Mouse (Mus musculus) intestine, embryonic 14.5 days (tissue): Measurements from ENCODE around the gene Fhad1. TPM values are rescaled to one million over a fixed set of nuclear protein-coding genes. Genes with fewer than 3 reads are reported as not detected.

ENCODE experiments used
- ATAC-seq: fragments of 200-750 bp; cut with Nextera tagmentation; replicated peaks from 2 replicates; pipeline ENCODE4 v1.8.0; 2017; ENCODE audit warnings: low read depth, moderate number of reproducible peaks, moderate TSS enrichment, moderate library complexity; ENCODE audit not compliant: low FRiP score, low TSS enrichment
- DNase-seq: peaks from one replicate; pipeline ENCODE4 v3.0.0-alpha.2; 2018; ENCODE audit warnings: low spot score
- H3K27ac ChIP-seq: fragments of 300-500 bp; sonication (generic); 2 replicates; pipeline ENCODE4 v1.5.1; 2014; ENCODE audit warnings: low read depth, mild to moderate bottlenecking, control low read depth
- H3K27me3 ChIP-seq: fragments of 300-500 bp; sonication (generic); replicated peaks from 2 replicates; pipeline ENCODE4 v1.6.1; 2014; ENCODE audit warnings: low read length, control low read depth; ENCODE audit not compliant: control insufficient read depth, insufficient read depth
- H3K36me3 ChIP-seq: fragments of 300-500 bp; sonication (generic); 2 replicates; pipeline ENCODE4 v1.6.1; 2014; ENCODE audit warnings: low read length, control low read depth; ENCODE audit not compliant: control insufficient read depth, insufficient read depth
- H3K4me1 ChIP-seq: fragments of 300-500 bp; sonication (generic); replicated peaks from 2 replicates; pipeline ENCODE4 v1.6.1; 2014; ENCODE audit warnings: low read length, control low read depth, mixed read lengths; ENCODE audit not compliant: control insufficient read depth, insufficient read depth
- H3K4me2 ChIP-seq: fragments of 300-500 bp; sonication (generic); 2 replicates; pipeline ENCODE4 v1.6.1; 2014; ENCODE audit warnings: low read length
- H3K4me3 ChIP-seq: fragments of 300-500 bp; sonication (generic); 2 replicates; pipeline ENCODE4 v1.5.1; 2014; ENCODE audit warnings: low read depth, low read length, control low read depth, mixed read lengths
- H3K9ac ChIP-seq: fragments of 300-500 bp; sonication (generic); 2 replicates; pipeline ENCODE4 v1.6.1; 2014; ENCODE audit warnings: mild to moderate bottlenecking, low read length
- H3K9me3 ChIP-seq: fragments of 300-500 bp; sonication (generic); 2 replicates; pipeline ENCODE4 v1.6.1; 2016; ENCODE audit warnings: low read length, control low read depth; ENCODE audit not compliant: control insufficient read depth
- WGBS: fragments of 180-500 bp; shearing (Covaris S2); extraction: QIAGEN DNeasy Blood & Tissue Kit; methylation state at CpG from one replicate; pipeline ENCODE4 v1.1.7; 2014; 5-methylcytosine and 5-hydroxymethylcytosine counted together
- polyA plus RNA-seq: library from polyadenylated mRNA; unstranded; fragments of >200 nt; fragmentation: Nextera tagmentation; extraction: Ambion mirVana; gene quantifications from 2 replicates; pipeline ENCODE4 v1.2.1, GENCODE M21; 2014

Fhad1 gene
- polyA plus RNA-seq, 1 experiment from 2014 or later: 1.8 TPM

GRCm38 (mm10) chr4:141900421-141900820, 114.5 kb downstream of the Fhad1 start:
- no peaks in the 10 kb centered on the region for H3K36me3 ChIP-seq
- peaks cover 52% of the 10 kb centered on the region for H3K4me1 ChIP-seq
- no peak overlapping the region for H3K4me3 ChIP-seq
- H3K27ac ChIP-seq: peak overlapping the region; percentile 44
- DNase-seq: no peak
- no peaks in the 10 kb centered on the region for H3K27me3 ChIP-seq
- H3K4me2 ChIP-seq: no peak overlapping the region
- no peak overlapping the region for H3K9ac ChIP-seq
- no peak for ATAC-seq
- H3K9me3 ChIP-seq: no peaks in the 10 kb centered on the region
- 65% methylated on average over 11 of the region's 11 CpGs for WGBS

DNA sequence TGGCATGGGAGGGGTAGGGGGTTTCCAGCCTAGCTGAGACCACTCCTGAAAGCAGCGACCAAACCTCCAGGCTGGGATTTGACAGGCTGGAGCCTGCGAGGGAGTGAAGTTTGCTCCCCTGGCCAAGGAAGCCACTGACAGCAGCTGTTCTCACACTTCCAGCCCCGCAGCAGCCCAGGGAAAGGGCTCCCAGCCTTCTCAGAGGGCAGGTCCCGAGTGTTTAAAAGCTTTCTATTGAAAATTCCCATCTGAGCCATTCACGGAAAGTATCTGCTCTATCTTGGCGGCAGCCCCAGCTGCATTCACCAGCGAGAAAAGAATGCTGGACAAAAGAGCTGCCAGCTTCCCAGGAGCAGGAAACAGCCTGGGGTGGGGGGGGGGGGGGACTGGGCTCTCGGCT, 114.9 kb downstream of the Fhad1 start:
- no peak overlapping the region for H3K9ac ChIP-seq
- no peak for ATAC-seq
- no peak for DNase-seq
- no peak overlapping the region for H3K4me3 ChIP-seq
- no peaks in the 10 kb centered on the region for H3K9me3 ChIP-seq
- WGBS: 7% methylated on average over 8 of the region's 8 CpGs
- H3K4me2 ChIP-seq: no peak overlapping the region
- H3K27ac ChIP-seq: peak overlapping the region; percentile 52
- peaks cover 52% of the 10 kb centered on the region for H3K4me1 ChIP-seq
- H3K27me3 ChIP-seq: no peaks in the 10 kb centered on the region
- H3K36me3 ChIP-seq: no peaks in the 10 kb centered on the region

- no peak overlapping the region for H3K9ac ChIP-seq
- no peaks in the 10 kb centered on the region for H3K9me3 ChIP-seq
- WGBS: 84% methylated on average over 8 of the region's 8 CpGs
- H3K4me2 ChIP-seq: no peak overlapping the region
- DNase-seq: no peak
- no peak overlapping the region for H3K27ac ChIP-seq
- no peak for ATAC-seq
- H3K4me1 ChIP-seq: peaks cover 52% of the 10 kb centered on the region
- H3K36me3 ChIP-seq: no peaks in the 10 kb centered on the region
- no peak overlapping the region for H3K4me3 ChIP-seq
- no peaks in the 10 kb centered on the region for H3K27me3 ChIP-seq
Measured at GRCm38 (mm10) chr4:141898905-141899304, 116.0 kb downstream of the Fhad1 start.

DNA sequence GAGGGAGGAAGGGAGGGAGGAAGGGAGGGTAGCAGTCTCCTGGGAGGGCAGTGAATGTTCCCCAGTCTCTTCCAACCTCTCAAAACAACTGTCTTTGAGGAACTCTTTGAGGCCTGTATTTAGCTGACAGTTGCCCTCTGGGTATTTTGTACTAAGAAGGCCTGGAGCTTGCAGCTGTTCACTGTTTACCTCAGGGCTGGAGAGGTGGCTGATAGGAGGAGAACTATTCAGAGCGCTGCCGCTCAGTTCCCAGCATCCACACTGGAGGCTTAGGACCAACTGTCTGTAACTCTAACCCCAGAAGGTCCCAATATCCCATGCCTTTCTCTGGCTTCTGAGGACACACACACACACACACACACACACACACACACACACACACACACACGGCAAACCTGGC, 117.0 kb downstream of the Fhad1 start:
- no peak for ATAC-seq
- H3K4me3 ChIP-seq: no peak overlapping the region

DNA sequence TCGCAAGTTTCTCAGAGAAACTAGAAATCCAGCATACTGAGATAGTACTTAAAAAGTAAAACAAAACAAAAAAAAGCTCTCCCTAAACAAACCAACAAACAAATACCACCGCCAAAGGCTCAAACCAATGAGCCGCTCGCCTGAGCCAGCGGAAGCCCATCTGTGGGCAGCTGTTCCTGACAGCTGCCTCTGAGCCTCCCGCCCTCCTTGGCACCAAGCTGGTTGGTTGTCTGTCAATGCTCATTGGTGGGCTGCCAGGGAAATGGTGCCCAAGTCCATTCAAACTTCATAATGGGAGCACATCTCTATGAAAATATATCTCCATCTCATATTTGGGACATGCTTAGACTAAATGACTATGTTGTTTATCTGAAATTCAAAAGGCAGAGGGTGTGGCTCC, 117.7 kb downstream of the Fhad1 start:
- DNase-seq (no peak), ATAC-seq (no peak)
- 79% methylated on average over 6 of the region's 6 CpGs for WGBS

More for the DNA sequence above, 117.0 kb downstream of the Fhad1 start:
- no peaks in the 10 kb centered on the region for H3K9me3 ChIP-seq
- H3K27me3 ChIP-seq: no peaks in the 10 kb centered on the region
- no peak overlapping the region for H3K27ac ChIP-seq
- peaks cover 52% of the 10 kb centered on the region for H3K4me1 ChIP-seq
- no peaks in the 10 kb centered on the region for H3K36me3 ChIP-seq
- H3K9ac ChIP-seq: no peak overlapping the region
- no peak overlapping the region for H3K4me2 ChIP-seq
- DNase-seq: no peak
- 44% methylated on average over 3 of the region's 3 CpGs for WGBS

DNA sequence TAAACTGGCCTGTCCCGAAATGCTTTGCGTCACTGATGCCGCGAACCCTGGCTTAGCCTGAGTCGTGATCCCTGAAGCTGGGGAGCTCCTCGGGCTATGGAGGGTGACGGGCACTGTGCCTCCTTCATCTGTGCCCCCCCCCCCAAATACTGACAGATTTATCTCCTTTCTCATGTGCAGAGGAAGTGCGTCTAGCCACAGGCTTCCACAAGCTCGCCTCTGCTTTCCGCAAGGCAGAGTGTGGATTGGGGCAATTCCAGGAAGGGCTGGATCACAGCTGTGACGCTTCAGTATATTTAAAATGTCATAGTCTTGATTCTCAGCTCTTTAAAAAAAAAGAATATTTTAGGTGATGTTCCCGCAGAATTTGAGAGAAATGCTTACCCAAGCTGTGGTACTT, 119.1 kb downstream of the Fhad1 start:
- Histone ChIP-seq H3K4me2 (no peak overlapping the region), H3K4me1 (peaks cover 45% of the 10 kb centered on the region), H3K27me3 (no peaks in the 10 kb centered on the region), H3K36me3 (no peaks in the 10 kb centered on the region), H3K9ac (no peak overlapping the region), H3K4me3 (no peak overlapping the region), H3K27ac (no peak overlapping the region; the same call in 1 of the 2 replicates), H3K9me3 (no peaks in the 10 kb centered on the region)
- no peak for DNase-seq
- WGBS: 38% methylated on average over 12 of the region's 12 CpGs
- ATAC-seq: no peak

More for the DNA sequence above, 117.7 kb downstream of the Fhad1 start:
- no peaks in the 10 kb centered on the region for H3K27me3 ChIP-seq
- H3K36me3 ChIP-seq: no peaks in the 10 kb centered on the region
- peaks cover 52% of the 10 kb centered on the region for H3K4me1 ChIP-seq
- no peak overlapping the region for H3K27ac ChIP-seq
- H3K9ac ChIP-seq: no peak overlapping the region
- H3K4me3 ChIP-seq: no peak overlapping the region
- no peaks in the 10 kb centered on the region for H3K9me3 ChIP-seq
- H3K4me2 ChIP-seq: no peak overlapping the region

DNA sequence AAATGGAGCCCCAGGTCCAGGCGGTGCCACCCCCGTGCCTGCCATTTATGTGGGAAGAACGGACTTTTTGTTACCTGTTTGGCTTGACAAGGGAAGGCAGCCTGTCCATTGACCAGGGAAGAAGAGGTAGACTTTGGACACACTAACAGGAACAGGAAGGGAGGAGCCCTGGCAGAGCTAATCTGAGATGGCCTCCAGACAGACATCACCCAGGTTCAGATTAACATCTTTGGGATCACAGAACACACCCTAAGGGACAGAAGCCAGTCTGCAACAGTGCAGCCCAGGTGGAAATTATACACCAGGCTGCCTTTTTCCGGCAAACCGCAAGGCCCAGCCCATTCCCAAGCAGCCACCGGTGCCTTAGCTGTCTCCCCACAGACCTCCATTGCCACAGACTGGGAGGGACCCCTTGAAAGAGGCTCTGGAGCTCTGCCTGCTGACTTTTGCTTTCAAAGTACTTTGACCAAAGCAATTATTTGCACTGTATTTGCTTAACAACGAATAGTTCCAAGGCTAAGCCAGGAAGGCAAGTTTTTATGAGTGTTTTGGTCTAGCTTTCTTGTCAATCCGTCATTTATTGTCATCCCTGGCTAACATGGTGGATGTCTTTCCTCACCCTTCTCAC, 121.6 kb downstream of the Fhad1 start:
- DNase-seq (no peak), ATAC-seq (no peak)
- H3K9ac ChIP-seq: no peak overlapping the region
- no peaks in the 10 kb centered on the region for H3K27me3 ChIP-seq
- H3K4me3 ChIP-seq: no peak overlapping the region
- WGBS: 80% methylated on average over 8 of the region's 8 CpGs
- no peaks in the 10 kb centered on the region for H3K9me3 ChIP-seq
- H3K4me2 ChIP-seq: no peak overlapping the region
- no peak overlapping the region for H3K27ac ChIP-seq
- H3K36me3 ChIP-seq: no peaks in the 10 kb centered on the region
- peaks cover 25% of the 10 kb centered on the region for H3K4me1 ChIP-seq

- ATAC-seq (no peak), DNase-seq (no peak)
- Histone ChIP-seq H3K9me3 (no peaks in the 10 kb centered on the region), H3K4me3 (no peak overlapping the region), H3K27me3 (no peaks in the 10 kb centered on the region), H3K36me3 (no peaks in the 10 kb centered on the region), H3K4me1 (0 out of 2 replicates have a peak, but pooled peaks cover 7% of the 10 kb centered on the region), H3K4me2 (no peak overlapping the region), H3K9ac (no peak overlapping the region), H3K27ac (no peak overlapping the region)
- 39% methylated on average over 6 of the region's 6 CpGs for WGBS
Measured at GRCm38 (mm10) chr4:141886385-141886968, 128.4 kb downstream of the Fhad1 start.

DNA sequence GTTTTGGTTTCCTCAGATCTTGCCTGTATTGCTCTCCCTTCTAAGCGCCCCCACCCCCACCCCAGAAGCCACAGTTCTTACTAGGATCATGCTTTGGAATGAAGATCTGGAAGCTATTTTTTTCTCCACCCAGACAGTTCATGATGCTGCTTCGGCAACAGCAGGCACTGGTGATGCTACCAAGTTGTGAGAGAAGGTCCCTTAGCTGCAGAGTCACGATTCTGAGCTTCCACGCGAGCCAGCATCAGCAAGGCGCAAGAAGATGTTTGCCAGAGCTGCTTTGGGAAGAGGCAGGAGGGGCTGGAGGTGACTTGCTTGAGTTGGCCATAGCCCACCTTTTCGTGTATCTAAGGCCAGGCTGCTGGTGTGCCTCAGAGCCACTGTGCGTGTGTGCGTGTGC, 129.4 kb downstream of the Fhad1 start:
- WGBS: 56% methylated on average over 9 of the region's 9 CpGs
- Histone ChIP-seq H3K36me3 (no peaks in the 10 kb centered on the region), H3K9me3 (no peaks in the 10 kb centered on the region), H3K27me3 (no peaks in the 10 kb centered on the region), H3K4me2 (no peak overlapping the region), H3K4me1 (0 out of 2 replicates have a peak, but pooled peaks cover 7% of the 10 kb centered on the region), H3K9ac (no peak overlapping the region), H3K27ac (no peak overlapping the region), H3K4me3 (no peak overlapping the region)
- DNase-seq: no peak
- ATAC-seq: no peak
